Mouse (Mus musculus): Measurements from ENCODE around the gene Ciao2b. TPM values are rescaled to one million over a fixed set of nuclear protein-coding genes. Genes with fewer than 3 reads are reported as not detected.

Gene Ciao2b
- total RNA-seq, 2 experiments from 2014 or later = 29.1 to 29.4 TPM

GRCm38 (mm10) chr8:104591856-104592255, 49.9 kb downstream of the Ciao2b start:
- intact Hi-C loops (cut with DNase I) = no loop called here
- no peak for DNase-seq

GRCm38 (mm10) chr8:104591133-104591834, 50.5 kb downstream of the Ciao2b start, which contains the start of gene Pdp2:
Gene Pdp2, plus strand, starts transcription at chr8:104591451.
- peak; percentile 80 to 85 for DNase-seq
- intact Hi-C loops (cut with DNase I) = no loop called here

- intact Hi-C loops (cut with DNase I) = no loop called here
- DNase-seq = no peak
Observed at GRCm38 (mm10) chr8:104590284-104590683, 51.5 kb downstream of the Ciao2b start.

Other genes with a start within 250 kb of the Ciao2b start
- 1 to 10 TPM; 4.2 to 4.9 TPM for gene Cmtm4, start 246.2 kb downstream of the Ciao2b start, total RNA-seq (2021)
- gene Dync1li2, start 198.9 kb downstream of the Ciao2b start, total RNA-seq (2021) = 100 to 1,000 TPM in 1 of 2 experiments, 10 to 100 TPM in 1; 82.6 to 121 TPM
- gene Terb1, start 132.1 kb downstream of the Ciao2b start, total RNA-seq (2021) = not detected
- gene Nae1, start 107.3 kb downstream of the Ciao2b start, total RNA-seq (2021) = 10 to 100 TPM; 18.6 to 23.8 TPM
- gene Car7, start 107.3 kb downstream of the Ciao2b start, total RNA-seq (2021) = under 1 TPM; 0.25 to 0.61 TPM
- gene Pdp2, start 50.5 kb downstream of the Ciao2b start, total RNA-seq (2021) = 1 to 10 TPM; 4.2 to 7.4 TPM
- gene Cdh16, start 17.6 kb downstream of the Ciao2b start, total RNA-seq (2021) = not detected
- 1 to 10 TPM; 2.2 to 2.9 TPM for gene Rrad, start 10.6 kb downstream of the Ciao2b start, total RNA-seq (2021)
- not detected for gene Ces2a, start 92.0 kb upstream of the Ciao2b start, total RNA-seq (2021)
- under 1 TPM; 0.15 to 0.17 TPM for gene Ces2b, start 189.6 kb upstream of the Ciao2b start, total RNA-seq (2021)
- 1 to 10 TPM in 1 of 2 experiments, under 1 TPM in 1; 0.20 to 1.3 TPM for gene Ces2c, start 205.1 kb upstream of the Ciao2b start, total RNA-seq (2021)

Data from gastrocnemius, postnatal 36 days (tissue).